Mouse (Mus musculus): ENCODE measurements around the gene Srgap3. TPM values are rescaled to one million over a fixed set of nuclear protein-coding genes. Genes with fewer than 3 reads are reported as not detected.
"Not testable (repeated sequence)": the region's sequence is repeated elsewhere in the genome, so short reads cannot be mapped to it uniquely, and the experiment has no call there.

Srgap3 gene
- polyA plus RNA-seq, 2 experiments = 8.4 to 14.3 TPM

GRCm38 (mm10) chr6:112719983-112720382 lies 227.1 kb downstream of the Srgap3 start:
- Histone ChIP-seq H3K9me3 (ENCODE audit: control insufficient read depth, low read length) (no peaks in the 10 kb centered on the region), H3K4me2 (replicated peaks; ENCODE audit: low read depth, low read length, severe bottlenecking) (no peak overlapping the region), H3K9ac (ENCODE audit: low read depth, low read length, severe bottlenecking) (no peak overlapping the region), H3K4me1 (ENCODE audit: control insufficient read depth, insufficient read depth, low read length) (no peaks in the 10 kb centered on the region), H3K27ac (replicated peaks; ENCODE audit: low read depth, low read length) (no peak overlapping the region), H3K36me3 (ENCODE audit: control insufficient read depth, insufficient read depth, low read length) (no peaks in the 10 kb centered on the region), H3K27me3 (ENCODE audit: control insufficient read depth, insufficient read depth, low read length) (no peaks in the 10 kb centered on the region), H3K4me3 (replicated peaks; ENCODE audit: low read length) (no peak overlapping the region)
- ATAC-seq (ENCODE audit: low FRiP score, low read depth) (no peak), DNase-seq (ENCODE audit: low spot score) (no peak)
- WGBS = 93% methylated on average over 1 of the region's 1 CpGs
- no peak for TF ChIP-seq POLR2A (IDR thresholded peaks at IDR 0.05; ENCODE audit: borderline replicate concordance, extremely low read depth, insufficient read depth, insufficient read length)

GRCm38 (mm10) chr6:112717168-112717567 lies 229.9 kb downstream of the Srgap3 start:
- Histone ChIP-seq H3K9me3 (ENCODE audit: control insufficient read depth, low read length) (no peaks in the 10 kb centered on the region), H3K4me1 (ENCODE audit: control insufficient read depth, insufficient read depth, low read length) (no peaks in the 10 kb centered on the region), H3K36me3 (ENCODE audit: control insufficient read depth, insufficient read depth, low read length) (no peaks in the 10 kb centered on the region), H3K4me2 (replicated peaks; ENCODE audit: low read depth, low read length, severe bottlenecking) (no peak overlapping the region), H3K9ac (ENCODE audit: low read depth, low read length, severe bottlenecking) (no peak overlapping the region), H3K4me3 (replicated peaks; ENCODE audit: low read length) (no peak overlapping the region), H3K27me3 (ENCODE audit: control insufficient read depth, insufficient read depth, low read length) (no peaks in the 10 kb centered on the region), H3K27ac (replicated peaks; ENCODE audit: low read depth, low read length) (no peak overlapping the region)
- no peak for TF ChIP-seq POLR2A (IDR thresholded peaks at IDR 0.05; ENCODE audit: borderline replicate concordance, extremely low read depth, insufficient read depth, insufficient read length)
- 55% methylated on average over 5 of the region's 5 CpGs for WGBS
- ATAC-seq (ENCODE audit: low FRiP score, low read depth) (no peak), DNase-seq (ENCODE audit: low spot score) (peak; percentile 12)

GRCm38 (mm10) chr6:112713951-112714350 lies 233.1 kb downstream of the Srgap3 start:
- ATAC-seq (ENCODE audit: low FRiP score, low read depth) (no peak), DNase-seq (ENCODE audit: low spot score) (no peak)
- no peaks in the 10 kb centered on the region for H3K36me3 ChIP-seq (ENCODE audit: control insufficient read depth, insufficient read depth, low read length)
- no peak overlapping the region for H3K9ac ChIP-seq (ENCODE audit: low read depth, low read length, severe bottlenecking)
- no peak overlapping the region for H3K4me2 ChIP-seq (replicated peaks; ENCODE audit: low read depth, low read length, severe bottlenecking)
- no peak overlapping the region for H3K4me3 ChIP-seq (replicated peaks; ENCODE audit: low read length)
- H3K27ac ChIP-seq (replicated peaks; ENCODE audit: low read depth, low read length) = no peak overlapping the region
- 80% methylated on average over 3 of the region's 3 CpGs for WGBS
- no peaks in the 10 kb centered on the region for H3K9me3 ChIP-seq (ENCODE audit: control insufficient read depth, low read length)
- H3K4me1 ChIP-seq (ENCODE audit: control insufficient read depth, insufficient read depth, low read length) = no peaks in the 10 kb centered on the region
- H3K27me3 ChIP-seq (ENCODE audit: control insufficient read depth, insufficient read depth, low read length) = no peaks in the 10 kb centered on the region
- TF ChIP-seq POLR2A (IDR thresholded peaks at IDR 0.05; ENCODE audit: borderline replicate concordance, extremely low read depth, insufficient read depth, insufficient read length) = no peak

GRCm38 (mm10) chr6:112702296-112702695 lies 244.8 kb downstream of the Srgap3 start:
- whole genome bisulfite sequencing = 86% methylated on average over 4 of the region's 4 CpGs
- H3K9me3 ChIP-seq (ENCODE audit: control insufficient read depth, low read length); H3K36me3 ChIP-seq (ENCODE audit: control insufficient read depth, insufficient read depth, low read length); H3K27me3 ChIP-seq (ENCODE audit: control insufficient read depth, insufficient read depth, low read length); H3K4me1 ChIP-seq (ENCODE audit: control insufficient read depth, insufficient read depth, low read length); ATAC-seq (ENCODE audit: low FRiP score, low read depth); H3K9ac ChIP-seq (ENCODE audit: low read depth, low read length, severe bottlenecking); H3K27ac ChIP-seq (replicated peaks; ENCODE audit: low read depth, low read length); H3K4me3 ChIP-seq (replicated peaks; ENCODE audit: low read length); DNase-seq (ENCODE audit: low spot score); H3K4me2 ChIP-seq (replicated peaks; ENCODE audit: low read depth, low read length, severe bottlenecking): not testable (repeated sequence)

- ATAC-seq (ENCODE audit: low FRiP score, low read depth) = no peak
- H3K9me3 ChIP-seq (ENCODE audit: control insufficient read depth, low read length) = no peaks in the 10 kb centered on the region
- H3K27ac ChIP-seq (replicated peaks; ENCODE audit: low read depth, low read length) = no peak overlapping the region
Observed at GRCm38 (mm10) chr6:112700392-112700791, 246.7 kb downstream of the Srgap3 start.

GRCm38 (mm10) chr6:112699115-112699514 lies 248.0 kb downstream of the Srgap3 start:
- Histone ChIP-seq H3K27me3 (ENCODE audit: control insufficient read depth, insufficient read depth, low read length) (0 out of 2 replicates have a peak, but pooled peaks cover 3% of the 10 kb centered on the region), H3K4me2 (replicated peaks; ENCODE audit: low read depth, low read length, severe bottlenecking) (no peak overlapping the region), H3K9ac (ENCODE audit: low read depth, low read length, severe bottlenecking) (no peak overlapping the region), H3K36me3 (ENCODE audit: control insufficient read depth, insufficient read depth, low read length) (no peaks in the 10 kb centered on the region), H3K27ac (replicated peaks; ENCODE audit: low read depth, low read length) (no peak overlapping the region), H3K9me3 (ENCODE audit: control insufficient read depth, low read length) (no peaks in the 10 kb centered on the region), H3K4me3 (replicated peaks; ENCODE audit: low read length) (no peak overlapping the region), H3K4me1 (ENCODE audit: control insufficient read depth, insufficient read depth, low read length) (no peaks in the 10 kb centered on the region)
- WGBS = 54% methylated on average over 1 of the region's 1 CpGs
- DNase-seq (ENCODE audit: low spot score) = no peak
- ATAC-seq (ENCODE audit: low FRiP score, low read depth) = no peak
- no peak for TF ChIP-seq POLR2A (IDR thresholded peaks at IDR 0.05; ENCODE audit: borderline replicate concordance, extremely low read depth, insufficient read depth, insufficient read length)

More at GRCm38 (mm10) chr6:112700392-112700791, 246.7 kb downstream of the Srgap3 start:
- peak; percentile 60 for DNase-seq (ENCODE audit: low spot score)
- no peak overlapping the region for H3K9ac ChIP-seq (ENCODE audit: low read depth, low read length, severe bottlenecking)
- H3K36me3 ChIP-seq (ENCODE audit: control insufficient read depth, insufficient read depth, low read length) = no peaks in the 10 kb centered on the region
- no peak overlapping the region for H3K4me2 ChIP-seq (replicated peaks; ENCODE audit: low read depth, low read length, severe bottlenecking)
- 0 out of 2 replicates have a peak, but pooled peaks cover 3% of the 10 kb centered on the region for H3K27me3 ChIP-seq (ENCODE audit: control insufficient read depth, insufficient read depth, low read length)
- H3K4me1 ChIP-seq (ENCODE audit: control insufficient read depth, insufficient read depth, low read length) = no peaks in the 10 kb centered on the region
- 0% methylated on average over 1 of the region's 1 CpGs for WGBS
- no peak overlapping the region for H3K4me3 ChIP-seq (replicated peaks; ENCODE audit: low read length)
- TF ChIP-seq POLR2A (IDR thresholded peaks at IDR 0.05; ENCODE audit: borderline replicate concordance, extremely low read depth, insufficient read depth, insufficient read length) = no peak
